Mouse (Mus musculus) erythroblast, embryonic 14.5 days (primary cell): ENCODE data around the gene Tmem248.

ENCODE experiments used
- GATA1 ChIP-seq: IDR thresholded peaks from 2 replicates; pipeline ENCODE4 v1.6.1; 2012; ENCODE audit warnings: low read length, inconsistent platforms, mixed read lengths
- TAL1 ChIP-seq: IDR thresholded peaks from 3 replicates; pipeline ENCODE4 v1.6.1; 2012; ENCODE audit warnings: low read length, inconsistent platforms, mixed read lengths

GRCm38 (mm10) chr5:130290775-130291174 is 73.9 kb downstream of the Tmem248 start:
- no peak for TF ChIP-seq GATA1
- TF ChIP-seq TAL1 = no peak
